Mouse (Mus musculus) lung, embryonic 14.5 days (tissue): ENCODE data around the gene Lyst. TPM values are rescaled to one million over a fixed set of nuclear protein-coding genes. Genes with fewer than 3 reads are reported as not detected.

Source experiments
- ATAC-seq: fragments of 200-750 bp; cut with Nextera tagmentation; 2 replicates; pipeline ENCODE4 v1.8.0; 2017; ENCODE audit warnings: mild to moderate bottlenecking, moderate TSS enrichment, moderate library complexity; ENCODE audit not compliant: insufficient read depth
- DNase-seq: peaks from one replicate; pipeline ENCODE4 v3.0.0-alpha.2; 2015
- H3K27ac ChIP-seq: fragments of 300-500 bp; sonication (generic); 2 replicates; pipeline ENCODE4 v1.5.1; 2014; ENCODE audit warnings: low read depth, mild to moderate bottlenecking, moderate library complexity
- H3K27me3 ChIP-seq: fragments of 300-500 bp; sonication (generic); 2 replicates; pipeline ENCODE4 v1.6.1; 2014; ENCODE audit warnings: low read length, control low read depth; ENCODE audit not compliant: insufficient read depth
- H3K36me3 ChIP-seq: fragments of 300-500 bp; sonication (generic); 2 replicates; pipeline ENCODE4 v1.6.1; 2014; ENCODE audit warnings: control low read depth; ENCODE audit not compliant: insufficient read depth
- H3K4me1 ChIP-seq: fragments of 300-500 bp; sonication (generic); 2 replicates; pipeline ENCODE4 v1.6.1; 2014; ENCODE audit warnings: antibody characterized with exemption, control low read depth; ENCODE audit not compliant: insufficient read depth
- H3K4me2 ChIP-seq: fragments of 300-500 bp; sonication (generic); 2 replicates; pipeline ENCODE4 v1.6.1; 2014; ENCODE audit warnings: mild to moderate bottlenecking
- H3K4me3 ChIP-seq: fragments of 300-500 bp; sonication (generic); 2 replicates; pipeline ENCODE4 v1.5.1; 2014; ENCODE audit warnings: low read depth, low read length
- H3K9ac ChIP-seq: fragments of 300-500 bp; sonication (generic); 2 replicates; pipeline ENCODE4 v1.6.1; 2014
- H3K9me3 ChIP-seq: fragments of 300-500 bp; sonication (generic); 2 replicates; pipeline ENCODE4 v1.6.1; 2016; ENCODE audit warnings: low read depth, low read length, control low read depth
- CTCF ChIP-seq: IDR thresholded peaks from 2 replicates; pipeline ENCODE4 v1.5.1; 2016; ENCODE audit warnings: antibody characterized with exemption, low read depth
- WGBS: fragments of 180-500 bp; shearing (Covaris S2); extraction: QIAGEN DNeasy Blood & Tissue Kit; methylation state at CpG from one replicate; pipeline ENCODE4 v1.1.7; 2014; 5-methylcytosine and 5-hydroxymethylcytosine counted together
- polyA plus RNA-seq: library from polyadenylated mRNA; unstranded; fragments of >200 nt; fragmentation: Nextera tagmentation; extraction: Ambion mirVana; gene quantifications from 2 replicates; pipeline ENCODE4 v1.2.1, GENCODE M21; 2014

The Lyst gene
- polyA plus RNA-seq, 1 experiment from 2014 or later = 5.1 TPM

GRCm38 (mm10) chr13:13828125-13828524 lies 237.9 kb downstream of the Lyst start:
- Histone ChIP-seq H3K9me3 (no peaks in the 10 kb centered on the region), H3K36me3 (no peaks in the 10 kb centered on the region), H3K4me2 (no peak overlapping the region), H3K27ac (no peak overlapping the region), H3K27me3 (no peaks in the 10 kb centered on the region), H3K4me3 (no peak overlapping the region), H3K4me1 (no peaks in the 10 kb centered on the region), H3K9ac (no peak overlapping the region)
- DNase-seq (no peak), ATAC-seq (no peak)
- WGBS = 10% methylated on average over 1 of the region's 1 CpGs
- no peak for TF ChIP-seq CTCF

Other genes with a start within 250 kb of the Lyst start
- gene Gpr137b, start 196.4 kb upstream of the Lyst start, polyA plus RNA-seq = 13.8 and 14.5 TPM in 2 replicates
- 160 and 173 TPM in 2 replicates for gene Nid1, start 152.8 kb upstream of the Lyst start, polyA plus RNA-seq
- gene Gng4, start 193.7 kb downstream of the Lyst start, polyA plus RNA-seq = 0.58 and 1.0 TPM in 2 replicates